Mouse (Mus musculus) erythroid progenitor cell, adult 5-6 weeks (primary cell): Measurements from ENCODE around the gene Mnat1. TPM values are rescaled to one million over a fixed set of nuclear protein-coding genes. Genes with fewer than 3 reads are reported as not detected.
A peak's percentile ranks its signal among the peaks of the same experiment; 100 is the strongest.

ENCODE experiments used
- ATAC-seq: replicated peaks from 2 replicates; pipeline ENCODE4 v1.8.0; 2016; ENCODE audit warnings: moderate number of reproducible peaks, mild to moderate bottlenecking, moderate TSS enrichment, inconsistent platforms; ENCODE audit not compliant: poor library complexity, low FRiP score, severe bottlenecking
- total RNA-seq, 2 experiments: library from RNA; stranded (forward) in 1 of 2; stranded (reverse) in 1 of 2; fragments of 150-400 nt in 1 of 2; fragments of 186-747, 209-891 nt in 1 of 2; gene quantifications; 2 replicates each; pipeline versions ENCODE4 v1.2.3 to v1.2.4; 2015 to 2017; ENCODE audit warnings: low replicate concordance in 2 of 2

Gene Mnat1
- total RNA-seq, 2 experiments from 2014 or later: 1.4 to 5.0 TPM

GRCm38 (mm10) chr12:73221235-73221634 is 97.7 kb downstream of the Mnat1 start:
- ATAC-seq: no peak

GRCm38 (mm10) chr12:73223872-73224271 is 100.4 kb downstream of the Mnat1 start:
- no peak for ATAC-seq

GRCm38 (mm10) chr12:73228427-73228826 is 104.9 kb downstream of the Mnat1 start:
- ATAC-seq: no peak

GRCm38 (mm10) chr12:73230196-73230595 is 106.7 kb downstream of the Mnat1 start:
- no peak for ATAC-seq

- ATAC-seq: no peak
Observed at GRCm38 (mm10) chr12:73231552-73231951, 108.0 kb downstream of the Mnat1 start.

- no peak for ATAC-seq
Observed at GRCm38 (mm10) chr12:73232586-73232985, 109.1 kb downstream of the Mnat1 start.

GRCm38 (mm10) chr12:73241960-73242359 is 118.4 kb downstream of the Mnat1 start:
- ATAC-seq: no peak

GRCm38 (mm10) chr12:73245687-73246086 is 122.2 kb downstream of the Mnat1 start:
- ATAC-seq: no peak

GRCm38 (mm10) chr12:73255006-73255405 is 131.5 kb downstream of the Mnat1 start:
- no peak for ATAC-seq

GRCm38 (mm10) chr12:73259269-73259668 is 135.8 kb downstream of the Mnat1 start:
- no peak for ATAC-seq

GRCm38 (mm10) chr12:73260339-73260738 is 136.8 kb downstream of the Mnat1 start:
- ATAC-seq: no peak

GRCm38 (mm10) chr12:73265381-73265978 is 142.0 kb downstream of the Mnat1 start:
- ATAC-seq: no peak

- no peak for ATAC-seq
Observed at GRCm38 (mm10) chr12:73266597-73266996, 143.1 kb downstream of the Mnat1 start.

- no peak for ATAC-seq
Observed at GRCm38 (mm10) chr12:73268497-73268896, 145.0 kb downstream of the Mnat1 start.

- ATAC-seq: no peak
Observed at GRCm38 (mm10) chr12:73269531-73269930, 146.0 kb downstream of the Mnat1 start.

GRCm38 (mm10) chr12:73269933-73270332 is 146.4 kb downstream of the Mnat1 start:
- no peak for ATAC-seq

GRCm38 (mm10) chr12:73274921-73275320 is 151.4 kb downstream of the Mnat1 start:
- ATAC-seq: no peak

- peak; percentile 94 for ATAC-seq
Observed at GRCm38 (mm10) chr12:73286287-73287092, 163.0 kb downstream of the Mnat1 start, which contains the start of the genes Trmt5 and Slc38a6. TSS of gene Trmt5 (minus strand) at chr12:73286710. TSS of gene Slc38a6 (plus strand) at chr12:73286779.

- no peak for ATAC-seq
Observed at GRCm38 (mm10) chr12:73287609-73288008, 164.1 kb downstream of the Mnat1 start.

- no peak for ATAC-seq
Observed at GRCm38 (mm10) chr12:73288626-73289025, 165.1 kb downstream of the Mnat1 start.

GRCm38 (mm10) chr12:73294884-73295283 is 171.4 kb downstream of the Mnat1 start:
- ATAC-seq: no peak
